Mouse (Mus musculus) heart, embryonic 11.5 days (tissue): ENCODE measurements at regions not wholly inside any gene's neighbourhood (a gene's known extent, or its start where the extent isn't known, plus 50 kb on each side); places are given as distances from the start of the nearest gene placed in this dataset.

Source experiments
- ATAC-seq: fragments of 200-750 bp; cut with Nextera tagmentation; replicated peaks from 2 replicates; pipeline ENCODE4 v1.8.0; 2017; ENCODE audit warnings: moderate library complexity; ENCODE audit not compliant: insufficient number of reproducible peaks, low FRiP score, low TSS enrichment
- H3K27ac ChIP-seq: fragments of 300-500 bp; sonication (generic); 2 replicates; pipeline ENCODE4 v1.5.1; 2014; ENCODE audit warnings: mild to moderate bottlenecking, low read depth, low read length
- H3K27me3 ChIP-seq: fragments of 300-500 bp; sonication (generic); 2 replicates; pipeline ENCODE4 v1.6.1; 2014; ENCODE audit warnings: mild to moderate bottlenecking, low read length, mixed read lengths; ENCODE audit not compliant: control insufficient read depth, insufficient read depth
- H3K36me3 ChIP-seq: fragments of 300-500 bp; sonication (generic); 2 replicates; pipeline ENCODE4 v1.6.1; 2014; ENCODE audit warnings: mild to moderate bottlenecking, low read length, moderate library complexity, mixed read lengths; ENCODE audit not compliant: control insufficient read depth, insufficient read depth
- H3K4me1 ChIP-seq: fragments of 300-500 bp; sonication (generic); 2 replicates; pipeline ENCODE4 v1.6.1; 2014; ENCODE audit warnings: low read length; ENCODE audit not compliant: control insufficient read depth, insufficient read depth
- H3K4me2 ChIP-seq: fragments of 300-500 bp; sonication (generic); 2 replicates; pipeline ENCODE4 v1.6.1; 2014; ENCODE audit warnings: mild to moderate bottlenecking, moderate library complexity
- H3K4me3 ChIP-seq: fragments of 300-500 bp; sonication (generic); 2 replicates; pipeline ENCODE4 v1.5.1; 2014; ENCODE audit warnings: low read depth, low read length
- H3K9ac ChIP-seq: fragments of 300-500 bp; sonication (generic); 2 replicates; pipeline ENCODE4 v1.6.1; 2014; ENCODE audit warnings: mild to moderate bottlenecking, low read depth, low read length, moderate library complexity
- H3K9me3 ChIP-seq: fragments of 300-500 bp; sonication (generic); replicated peaks from 2 replicates; pipeline ENCODE4 v1.6.1; 2016; ENCODE audit warnings: low read length; ENCODE audit not compliant: control insufficient read depth
- WGBS: fragments of 180-500 bp; shearing (Covaris S2); extraction: QIAGEN DNeasy Blood & Tissue Kit; methylation state at CpG from one replicate; pipeline ENCODE4 v1.1.7; 2014; ENCODE audit not compliant: insufficient replicate concordance; 5-methylcytosine and 5-hydroxymethylcytosine counted together

- no peak overlapping the region for H3K27ac ChIP-seq
- no peak for ATAC-seq
Measured at GRCm38 (mm10) chr2:79543948-79544792, 87.6 kb upstream of the Cerkl start.

DNA sequence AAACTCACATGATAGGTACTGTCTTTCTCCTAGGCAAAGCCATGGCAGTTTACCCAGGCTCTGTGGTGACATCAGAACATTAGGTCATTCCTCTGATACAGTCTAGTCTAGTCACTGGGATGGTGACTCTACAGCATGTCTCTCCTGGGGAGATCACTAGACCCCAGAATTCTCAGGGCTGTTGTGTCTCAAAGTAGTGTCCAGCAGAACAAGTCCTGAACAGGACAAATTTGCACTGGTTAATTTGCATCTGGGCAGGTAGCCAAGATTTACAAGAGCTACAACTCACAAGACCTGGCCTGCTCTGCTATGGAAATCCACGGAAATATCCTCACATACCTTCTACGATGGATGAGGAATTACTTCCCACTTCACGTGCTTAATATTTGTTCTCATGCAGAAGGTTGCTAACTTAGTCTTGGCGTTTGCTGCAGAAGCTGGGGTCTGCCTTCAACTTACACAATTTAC lies 88.2 kb upstream of the Cerkl start:
- Histone ChIP-seq H3K27me3 (no peaks in the 10 kb centered on the region), H3K4me2 (no peak overlapping the region), H3K27ac (no peak overlapping the region), H3K4me3 (no peak overlapping the region), H3K9ac (no peak overlapping the region), H3K9me3 (no peaks in the 10 kb centered on the region), H3K36me3 (no peaks in the 10 kb centered on the region), H3K4me1 (peaks cover 12% of the 10 kb centered on the region)
- 63% methylated on average over 4 of the region's 4 CpGs for WGBS
- ATAC-seq = no peak

More at GRCm38 (mm10) chr2:79543948-79544792, 87.6 kb upstream of the Cerkl start:
- Histone ChIP-seq H3K4me2 (no peak overlapping the region), H3K9me3 (no peaks in the 10 kb centered on the region), H3K27me3 (no peaks in the 10 kb centered on the region), H3K36me3 (no peaks in the 10 kb centered on the region), H3K4me3 (no peak overlapping the region), H3K9ac (no peak overlapping the region), H3K4me1 (peaks cover 12% of the 10 kb centered on the region)
- WGBS = 78% methylated on average over 8 of the region's 8 CpGs

GRCm38 (mm10) chr2:79546206-79546605 lies 88.9 kb upstream of the Itprid2 start:
- ATAC-seq = no peak
- Histone ChIP-seq H3K4me2 (no peak overlapping the region), H3K27ac (no peak overlapping the region), H3K4me1 (peaks cover 12% of the 10 kb centered on the region), H3K27me3 (no peaks in the 10 kb centered on the region), H3K4me3 (no peak overlapping the region), H3K9ac (no peak overlapping the region), H3K36me3 (no peaks in the 10 kb centered on the region), H3K9me3 (no peaks in the 10 kb centered on the region)
- WGBS = 74% methylated on average over 4 of the region's 4 CpGs

- H3K36me3 ChIP-seq = no peaks in the 10 kb centered on the region
- no peak overlapping the region for H3K4me2 ChIP-seq
- no peaks in the 10 kb centered on the region for H3K27me3 ChIP-seq
- peaks cover 12% of the 10 kb centered on the region for H3K4me1 ChIP-seq
- H3K9ac ChIP-seq = no peak overlapping the region
- no peak overlapping the region for H3K27ac ChIP-seq
- no peaks in the 10 kb centered on the region for H3K9me3 ChIP-seq
- no peak overlapping the region for H3K4me3 ChIP-seq
- no peak for ATAC-seq
- 53% methylated on average over 3 of the region's 3 CpGs for WGBS
Measured at GRCm38 (mm10) chr2:79547284-79547683, 87.9 kb upstream of the Itprid2 start.

DNA sequence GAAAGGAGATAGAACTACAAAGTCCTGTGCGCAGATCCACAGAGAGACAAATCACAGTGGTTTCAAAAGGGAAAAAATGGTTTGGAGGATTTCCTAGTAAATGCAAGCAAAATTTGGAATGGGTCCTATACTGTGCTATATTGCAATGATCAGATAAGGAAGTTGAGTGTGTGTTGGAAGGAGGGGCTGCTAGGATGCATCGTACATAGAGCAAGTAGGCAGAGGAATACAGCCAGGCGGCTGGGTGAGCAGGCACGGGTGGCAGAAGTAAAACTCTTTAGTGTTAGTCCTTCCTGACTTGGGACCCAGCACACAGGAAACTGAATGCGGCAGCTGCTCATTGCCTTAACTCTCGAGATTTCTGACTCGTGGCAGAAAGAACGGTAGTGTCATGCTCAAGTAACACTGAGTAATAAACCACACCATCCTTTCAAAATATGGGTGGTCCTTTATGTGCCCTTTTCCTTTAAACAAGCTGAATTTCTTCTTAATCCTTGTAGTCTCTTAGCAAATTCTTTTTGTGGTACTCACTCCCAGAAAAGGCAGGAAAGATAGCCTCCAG lies 87.0 kb upstream of the Itprid2 start:
- no peak overlapping the region for H3K9ac ChIP-seq
- peaks cover 9% of the 10 kb centered on the region for H3K4me1 ChIP-seq
- H3K27me3 ChIP-seq = no peaks in the 10 kb centered on the region
- H3K36me3 ChIP-seq = no peaks in the 10 kb centered on the region
- H3K27ac ChIP-seq = no peak overlapping the region
- ATAC-seq = no peak
- no peak overlapping the region for H3K4me2 ChIP-seq
- H3K9me3 ChIP-seq = no peaks in the 10 kb centered on the region
- no peak overlapping the region for H3K4me3 ChIP-seq
- 71% methylated on average over 8 of the region's 8 CpGs for WGBS

DNA sequence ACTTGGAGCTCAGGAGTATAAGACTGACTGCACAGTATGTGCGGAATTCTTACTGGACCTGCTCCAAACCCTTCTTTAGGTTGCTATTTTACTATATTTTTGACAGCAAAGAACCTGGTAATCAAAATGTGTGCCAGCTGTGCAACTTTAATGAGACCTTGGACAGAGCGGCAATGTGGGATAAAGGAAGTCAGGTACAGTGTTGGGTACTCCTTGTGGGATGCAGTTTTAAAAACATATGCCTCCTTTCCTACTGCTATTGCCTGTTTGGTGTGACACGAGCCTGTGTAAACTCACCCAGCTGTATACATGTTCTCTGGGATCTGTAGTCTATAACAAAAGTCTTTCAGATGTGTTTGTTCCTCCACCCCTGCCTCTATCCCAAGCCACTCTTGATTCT lies 85.4 kb upstream of the Itprid2 start:
- Histone ChIP-seq H3K4me1 (peaks cover 4% of the 10 kb centered on the region; the same call in 1 of the 2 replicates), H3K9me3 (no peaks in the 10 kb centered on the region), H3K4me3 (no peak overlapping the region), H3K36me3 (no peaks in the 10 kb centered on the region), H3K9ac (no peak overlapping the region), H3K4me2 (no peak overlapping the region), H3K27ac (no peak overlapping the region), H3K27me3 (no peaks in the 10 kb centered on the region)
- ATAC-seq = no peak
- 78% methylated on average over 3 of the region's 3 CpGs for WGBS

DNA sequence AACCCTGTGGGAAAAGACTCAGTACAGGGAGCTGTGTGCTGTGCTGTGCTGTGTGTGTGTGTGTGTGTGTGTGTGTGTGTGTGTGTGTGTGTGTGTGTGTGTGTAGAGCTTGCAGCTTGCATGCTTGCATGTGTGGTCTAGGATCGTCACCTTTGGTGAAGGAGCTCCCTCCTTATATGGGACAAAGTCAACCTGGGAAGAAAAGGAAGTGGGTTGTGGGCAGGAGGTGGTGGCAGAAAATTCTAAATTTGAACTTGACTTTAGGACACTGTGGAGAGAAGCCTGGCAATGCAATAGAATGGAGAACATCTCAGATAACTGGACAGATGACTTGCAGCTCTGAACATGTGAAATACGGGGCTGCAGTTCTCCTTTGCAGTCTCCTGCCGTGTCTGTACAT lies 84.7 kb upstream of the Itprid2 start:
- ATAC-seq = no peak
- Histone ChIP-seq H3K4me2 (no peak overlapping the region), H3K4me3 (no peak overlapping the region), H3K27ac (no peak overlapping the region), H3K4me1 (no peaks in the 10 kb centered on the region), H3K27me3 (no peaks in the 10 kb centered on the region), H3K36me3 (no peaks in the 10 kb centered on the region), H3K9me3 (no peaks in the 10 kb centered on the region), H3K9ac (no peak overlapping the region)
- 87% methylated on average over 3 of the region's 3 CpGs for WGBS

- WGBS = 80% methylated on average over 5 of the region's 5 CpGs
- no peak overlapping the region for H3K9ac ChIP-seq
- H3K9me3 ChIP-seq = no peaks in the 10 kb centered on the region
- ATAC-seq = no peak
- no peaks in the 10 kb centered on the region for H3K27me3 ChIP-seq
- H3K4me1 ChIP-seq = no peaks in the 10 kb centered on the region
- H3K27ac ChIP-seq = no peak overlapping the region
- no peak overlapping the region for H3K4me2 ChIP-seq
- no peaks in the 10 kb centered on the region for H3K36me3 ChIP-seq
- no peak overlapping the region for H3K4me3 ChIP-seq
Measured at GRCm38 (mm10) chr2:79552481-79552880, 82.7 kb upstream of the Itprid2 start.

DNA sequence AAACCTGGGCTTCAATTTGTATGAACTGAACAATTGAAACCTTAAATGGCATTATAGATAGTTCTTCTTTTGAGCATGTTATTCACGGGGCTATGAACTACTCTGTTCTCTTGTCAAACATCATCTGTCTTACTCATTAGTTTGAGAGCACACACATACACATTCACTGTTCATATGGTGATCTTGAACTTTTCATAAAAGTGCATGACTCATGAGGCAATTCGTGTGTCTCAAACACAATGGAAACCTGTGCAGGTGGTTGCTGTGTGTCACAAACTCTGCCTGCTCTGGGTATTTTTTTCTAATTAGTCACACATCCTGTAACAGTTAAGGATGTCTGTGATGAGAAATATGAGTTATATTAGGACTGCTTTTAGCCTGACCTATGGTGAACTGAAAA lies 79.8 kb upstream of the Itprid2 start:
- 75% methylated on average over 2 of the region's 2 CpGs for WGBS
- no peaks in the 10 kb centered on the region for H3K9me3 ChIP-seq
- H3K27ac ChIP-seq = no peak overlapping the region
- H3K4me1 ChIP-seq = no peaks in the 10 kb centered on the region
- no peak overlapping the region for H3K4me2 ChIP-seq
- H3K36me3 ChIP-seq = no peaks in the 10 kb centered on the region
- H3K27me3 ChIP-seq = no peaks in the 10 kb centered on the region
- H3K4me3 ChIP-seq = no peak overlapping the region
- no peak for ATAC-seq
- no peak overlapping the region for H3K9ac ChIP-seq
